Mouse (Mus musculus) brain, embryonic 14.5 days (tissue): ENCODE measurements around the gene Gm17949.

ENCODE experiments used
- CTCF ChIP-seq: fragments of 200-500 bp; IDR thresholded peaks from 2 replicates; pipeline ENCODE4 v1.5.1; 2012; ENCODE audit warnings: inconsistent platforms, mild to moderate bottlenecking, moderate library complexity, borderline replicate concordance; ENCODE audit not compliant: insufficient read depth, insufficient read length; ENCODE audit errors: extremely low read depth
- POLR2A ChIP-seq: fragments of 200-500 bp; IDR thresholded peaks from 2 replicates; pipeline ENCODE4 v1.6.1; 2012; ENCODE audit warnings: mild to moderate bottlenecking, inconsistent platforms, borderline replicate concordance; ENCODE audit not compliant: poor library complexity, insufficient read depth, insufficient read length, severe bottlenecking; ENCODE audit errors: extremely low read depth

GRCm38 (mm10) chr17:56988441-56988840 is 22.8 kb upstream of the Gm17949 start:
- TF ChIP-seq CTCF (no peak), POLR2A (no peak)
